Mouse (Mus musculus) thymus, postnatal 10 days (tissue): Measurements from ENCODE around the gene Insm2.
"Not testable (repeated sequence)": the region's sequence is repeated elsewhere in the genome, so short reads cannot be mapped to it uniquely, and the experiment has no call there.

ENCODE experiments used
- DNase-seq, 2 experiments: peaks; one replicate each; pipeline ENCODE4 v3.0.0; 2021; ENCODE audit warnings: low spot score in 2 of 2

Gene Insm2

GRCm38 (mm10) chr12:55598887-55599561, at the start of gene Insm2:
Insm2 (plus strand) TSS chr12:55599427.
- peak in 1 of 2 experiments; percentile 3 for DNase-seq

- DNase-seq, result not testable (repeated sequence)
These were observed 44.3 kb upstream of the Insm2 start for GRCm38 (mm10) chr12:55554901-55555300.

- no peak for DNase-seq
These were observed 41.4 kb upstream of the Insm2 start for GRCm38 (mm10) chr12:55557866-55558265.

GRCm38 (mm10) chr12:55559184-55559855, 39.9 kb upstream of the Insm2 start:
- DNase-seq, result no peak

GRCm38 (mm10) chr12:55560025-55560690, 39.1 kb upstream of the Insm2 start:
- DNase-seq, result peak in 1 of 2 experiments; percentile 19

- no peak for DNase-seq
These were observed 35.5 kb upstream of the Insm2 start for GRCm38 (mm10) chr12:55563742-55564141.

- DNase-seq, result no peak
These were observed 34.9 kb upstream of the Insm2 start for GRCm38 (mm10) chr12:55564187-55564963.

GRCm38 (mm10) chr12:55565206-55565605, 34.0 kb upstream of the Insm2 start, which contains the start of gene Aldoart2:
Aldoart2 (plus strand) TSS chr12:55565239.
- DNase-seq, result no peak

GRCm38 (mm10) chr12:55565867-55566266, 33.4 kb upstream of the Insm2 start:
- DNase-seq, result no peak

GRCm38 (mm10) chr12:55566837-55567236, 32.4 kb upstream of the Insm2 start:
- DNase-seq, result no peak

- DNase-seq, result no peak
These were observed 30.8 kb upstream of the Insm2 start for GRCm38 (mm10) chr12:55568466-55568865.

GRCm38 (mm10) chr12:55569676-55570075, 29.6 kb upstream of the Insm2 start:
- no peak for DNase-seq

GRCm38 (mm10) chr12:55570646-55571045, 28.6 kb upstream of the Insm2 start:
- DNase-seq, result no peak

GRCm38 (mm10) chr12:55571181-55571580, 28.0 kb upstream of the Insm2 start:
- no peak for DNase-seq

- DNase-seq, result no peak
These were observed 27.6 kb upstream of the Insm2 start for GRCm38 (mm10) chr12:55571661-55572060.

GRCm38 (mm10) chr12:55573089-55573488, 26.1 kb upstream of the Insm2 start:
- DNase-seq, result no peak

- no peak for DNase-seq
These were observed 25.4 kb upstream of the Insm2 start for GRCm38 (mm10) chr12:55573794-55574193.

GRCm38 (mm10) chr12:55586936-55587335, 12.3 kb upstream of the Insm2 start:
- DNase-seq, result not testable (repeated sequence)

GRCm38 (mm10) chr12:55598537-55598886, 715 bp upstream of the Insm2 start:
- DNase-seq, result no peak

- peak in 1 of 2 experiments; percentile 14 for DNase-seq
These were observed 644 bp downstream of the Insm2 start for GRCm38 (mm10) chr12:55599639-55600502.

GRCm38 (mm10) chr12:55600503-55600994, 1.3 kb downstream of the Insm2 start:
- DNase-seq, result no peak
